Mouse (Mus musculus) hindbrain, embryonic 14.5 days (tissue): ENCODE measurements around the gene Ube2m. TPM values are rescaled to one million over a fixed set of nuclear protein-coding genes. Genes with fewer than 3 reads are reported as not detected.
A peak's percentile ranks its signal among the peaks of the same experiment; 100 is the strongest.

Source experiments
- ATAC-seq: fragments of 200-750 bp; cut with Nextera tagmentation; 2 replicates; pipeline ENCODE4 v1.8.0; 2017; ENCODE audit warnings: moderate number of reproducible peaks, mild to moderate bottlenecking, moderate TSS enrichment, moderate library complexity; ENCODE audit not compliant: low FRiP score
- DNase-seq: peaks from one replicate; pipeline ENCODE4 v3.0.0-alpha.2; 2015; ENCODE audit warnings: low spot score
- H3K27ac ChIP-seq: fragments of 300-500 bp; sonication (generic); 2 replicates; pipeline ENCODE4 v1.5.1; 2014; ENCODE audit warnings: mild to moderate bottlenecking, moderate library complexity
- H3K27me3 ChIP-seq: fragments of 300-500 bp; sonication (generic); 2 replicates; pipeline ENCODE4 v1.6.1; 2014; ENCODE audit warnings: mild to moderate bottlenecking, low read length, mixed read lengths; ENCODE audit not compliant: control insufficient read depth, insufficient read depth
- H3K36me3 ChIP-seq: fragments of 300-500 bp; sonication (generic); replicated peaks from 2 replicates; pipeline ENCODE4 v1.6.1; 2014; ENCODE audit not compliant: control insufficient read depth, insufficient read depth
- H3K4me1 ChIP-seq: fragments of 300-500 bp; sonication (generic); replicated peaks from 2 replicates; pipeline ENCODE4 v1.6.1; 2014; ENCODE audit warnings: antibody characterized with exemption, low read length, mixed read lengths; ENCODE audit not compliant: control insufficient read depth, insufficient read depth
- H3K4me2 ChIP-seq: fragments of 300-500 bp; sonication (generic); replicated peaks from 2 replicates; pipeline ENCODE4 v1.6.1; 2014; ENCODE audit warnings: mild to moderate bottlenecking, moderate library complexity
- H3K4me3 ChIP-seq: fragments of 300-500 bp; sonication (generic); replicated peaks from 2 replicates; pipeline ENCODE4 v1.5.1; 2014; ENCODE audit warnings: mild to moderate bottlenecking, low read length
- H3K9ac ChIP-seq: fragments of 300-500 bp; sonication (generic); 2 replicates; pipeline ENCODE4 v1.6.1; 2014
- H3K9me3 ChIP-seq: fragments of 300-500 bp; sonication (generic); 2 replicates; pipeline ENCODE4 v1.6.1; 2016; ENCODE audit warnings: low read length; ENCODE audit not compliant: control insufficient read depth
- WGBS: fragments of 180-500 bp; shearing (Covaris S2); extraction: QIAGEN DNeasy Blood & Tissue Kit; methylation state at CpG from one replicate; pipeline ENCODE4 v1.1.7; 2014; 5-methylcytosine and 5-hydroxymethylcytosine counted together
- polyA plus RNA-seq: library from polyadenylated mRNA; unstranded; fragments of >200 nt; fragmentation: Nextera tagmentation; extraction: Ambion mirVana; gene quantifications from 2 replicates; pipeline ENCODE4 v1.2.1, GENCODE M21; 2014

Ube2m gene
- polyA plus RNA-seq, 1 experiment from 2014 or later = 179 TPM

DNA sequence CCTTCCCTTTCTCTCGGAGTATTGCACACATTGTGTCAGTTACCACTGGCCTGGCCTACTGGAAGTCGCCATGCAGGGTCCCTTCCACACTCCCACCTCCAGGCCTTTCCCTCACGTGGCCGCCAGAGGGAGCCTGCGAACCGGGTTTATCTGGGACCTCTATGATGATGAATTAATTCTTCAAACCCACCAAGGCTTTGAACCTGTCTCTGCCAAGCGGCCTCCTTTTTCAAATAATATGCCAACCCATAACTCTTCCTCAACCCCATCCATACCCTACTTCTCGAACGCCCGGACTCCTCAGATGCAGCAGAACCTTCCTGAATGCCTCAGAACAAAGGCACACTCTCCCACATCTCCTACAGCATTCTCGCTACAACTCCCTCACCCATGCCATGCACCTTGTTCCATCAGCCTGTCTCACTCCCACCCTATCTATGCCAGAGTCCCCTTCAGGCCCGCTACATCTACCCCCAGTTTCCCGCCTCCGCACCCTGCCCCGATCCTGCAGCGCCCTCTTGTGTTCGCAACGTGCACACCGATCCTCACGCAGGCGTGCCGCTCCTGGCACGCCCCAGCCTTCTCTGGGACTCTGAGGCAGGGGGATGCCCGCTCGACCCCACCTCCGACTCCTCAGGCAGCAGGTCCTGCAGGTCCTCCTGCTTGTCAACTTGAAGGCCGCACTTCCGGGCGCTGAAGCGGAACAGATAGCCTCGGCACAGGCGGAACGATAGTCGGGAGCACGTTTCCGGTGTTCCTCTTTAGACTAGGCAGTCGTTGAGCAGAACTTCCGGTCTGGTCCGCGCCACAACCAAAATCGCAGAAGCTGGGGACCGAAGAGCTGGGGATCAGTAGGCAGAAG lies 28.7 kb downstream of the Ube2m start:
- H3K4me2 ChIP-seq = peak overlapping the region; percentile 60
- H3K9me3 ChIP-seq = no peaks in the 10 kb centered on the region
- peak; percentile 97 for DNase-seq
- H3K27ac ChIP-seq = peak overlapping the region; percentile 93
- H3K9ac ChIP-seq = peak overlapping the region; percentile 80
- H3K4me1 ChIP-seq = peaks cover 15% of the 10 kb centered on the region
- peaks cover 26% of the 10 kb centered on the region for H3K36me3 ChIP-seq
- under 1% methylated on average over 42 of the region's 42 CpGs for WGBS
- H3K27me3 ChIP-seq = no peaks in the 10 kb centered on the region
- ATAC-seq = peak; percentile 90
- peak overlapping the region; percentile 58 for H3K4me3 ChIP-seq

DNA sequence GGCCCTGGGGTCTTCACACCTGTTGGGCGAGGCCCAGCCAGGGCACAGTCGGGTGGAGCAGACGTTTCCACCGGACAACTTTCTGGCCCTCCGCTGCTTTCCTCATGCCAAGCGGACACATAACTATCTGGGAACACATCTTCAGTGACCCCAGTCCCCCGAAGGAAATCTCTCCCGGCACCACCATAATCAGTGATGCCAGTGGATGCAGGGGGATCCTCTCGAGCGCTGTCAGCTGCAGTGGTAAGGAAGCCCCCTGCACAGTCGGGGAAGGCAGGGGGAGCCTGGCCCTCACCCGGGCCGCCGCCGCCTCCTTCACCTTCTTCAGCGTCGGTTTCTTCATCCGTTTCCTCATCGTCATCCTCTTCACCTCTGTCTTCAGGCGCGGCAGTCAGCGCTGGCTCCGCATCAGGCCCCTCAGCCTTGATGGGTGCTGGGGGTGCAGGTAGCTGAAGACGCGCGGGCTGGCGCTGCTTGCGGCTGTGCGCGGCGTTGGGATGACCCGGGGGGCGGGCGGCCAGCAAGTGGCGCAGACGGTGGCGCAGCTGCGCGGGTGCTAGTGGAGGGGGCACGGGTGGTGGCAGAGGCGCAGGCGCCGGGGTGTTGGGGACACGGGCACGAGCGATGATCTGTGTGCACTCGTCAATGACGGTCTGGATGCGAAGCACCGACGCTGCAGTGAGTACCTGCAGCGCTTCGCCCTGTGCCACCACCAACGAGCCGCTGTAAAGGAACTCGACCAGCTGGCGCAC lies 30.6 kb downstream of the Ube2m start:
- peak overlapping the region; percentile 60 for H3K4me2 ChIP-seq
- H3K4me3 ChIP-seq = peak overlapping the region; percentile 14
- peak overlapping the region; percentile 80; the same call in 1 of the 2 replicates for H3K9ac ChIP-seq
- H3K27ac ChIP-seq = no peak overlapping the region
- 38% methylated on average over 57 of the region's 57 CpGs for WGBS
- no peaks in the 10 kb centered on the region for H3K9me3 ChIP-seq
- H3K27me3 ChIP-seq = no peaks in the 10 kb centered on the region
- peaks cover 38% of the 10 kb centered on the region for H3K36me3 ChIP-seq
- no peak for ATAC-seq
- no peak for DNase-seq
- H3K4me1 ChIP-seq = peaks cover 15% of the 10 kb centered on the region

DNA sequence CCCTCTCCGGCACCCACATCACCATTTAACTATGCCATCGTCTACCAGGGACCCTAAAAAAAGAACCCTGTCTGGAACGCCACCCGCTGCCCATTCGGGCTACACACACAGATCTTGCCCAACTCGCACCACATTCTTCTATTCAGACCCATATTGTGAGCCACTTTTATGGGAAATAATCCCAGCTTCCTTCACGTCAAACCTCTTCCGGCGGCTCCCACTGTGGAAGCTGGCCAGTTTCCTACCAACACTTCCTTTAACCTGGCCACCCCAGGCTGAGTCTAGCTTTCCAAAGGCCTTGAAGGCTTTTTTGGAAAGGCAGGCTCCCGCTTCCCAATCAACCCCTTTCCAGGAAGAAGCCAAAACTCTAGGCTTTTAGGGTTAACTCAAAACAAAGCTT lies 31.5 kb downstream of the Ube2m start:
- Histone ChIP-seq H3K36me3 (peaks cover 38% of the 10 kb centered on the region), H3K4me2 (no peak overlapping the region), H3K9me3 (no peaks in the 10 kb centered on the region), H3K9ac (no peak overlapping the region), H3K4me1 (peaks cover 15% of the 10 kb centered on the region), H3K4me3 (no peak overlapping the region), H3K27ac (no peak overlapping the region), H3K27me3 (no peaks in the 10 kb centered on the region)
- DNase-seq (no peak), ATAC-seq (no peak)
- WGBS = 85% methylated on average over 10 of the region's 10 CpGs

DNA sequence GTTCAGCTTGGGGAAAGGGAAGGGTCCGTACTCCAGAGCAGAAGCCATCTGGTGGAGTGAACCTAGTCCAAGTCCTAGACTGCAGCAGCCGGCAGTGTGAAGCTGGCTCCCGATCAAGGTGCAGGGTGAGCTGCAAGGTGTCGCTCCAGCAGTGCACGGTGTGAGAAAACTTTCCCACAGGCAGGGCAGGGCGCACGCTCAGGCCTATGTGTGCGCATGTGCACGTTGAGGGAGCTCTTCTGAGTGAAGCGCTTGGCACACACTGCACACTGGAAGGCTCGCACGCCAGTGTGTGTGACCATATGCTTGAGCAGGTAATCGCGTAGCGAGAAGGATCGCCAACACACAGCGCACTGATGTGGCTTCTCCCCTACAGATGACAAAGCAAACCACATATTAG lies 32.1 kb downstream of the Ube2m start:
- no peaks in the 10 kb centered on the region for H3K9me3 ChIP-seq
- no peaks in the 10 kb centered on the region for H3K27me3 ChIP-seq
- H3K36me3 ChIP-seq = peaks cover 38% of the 10 kb centered on the region
- ATAC-seq (no peak), DNase-seq (no peak)
- H3K4me2 ChIP-seq = no peak overlapping the region
- H3K27ac ChIP-seq = no peak overlapping the region
- H3K4me3 ChIP-seq = no peak overlapping the region
- H3K4me1 ChIP-seq = peaks cover 15% of the 10 kb centered on the region
- no peak overlapping the region for H3K9ac ChIP-seq
- WGBS = 91% methylated on average over 17 of the region's 17 CpGs

DNA sequence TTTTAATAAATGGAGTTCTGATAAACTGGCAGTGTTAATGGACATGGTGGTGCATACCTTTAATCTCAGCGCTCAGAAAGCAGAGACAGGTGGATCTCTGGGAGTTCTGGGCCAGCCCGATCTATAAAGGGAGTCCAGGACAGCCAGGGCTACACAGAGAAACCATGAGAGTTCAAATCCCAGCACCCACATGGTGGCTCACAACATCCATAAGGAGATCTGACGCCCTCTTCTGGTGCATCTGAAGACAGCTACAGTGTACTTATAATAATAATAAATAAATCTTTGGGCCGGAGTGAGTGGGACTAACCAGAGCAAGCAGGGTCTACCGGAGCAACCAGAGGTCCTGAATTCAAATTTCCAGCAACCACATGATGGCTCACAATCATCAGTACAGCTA lies 34.7 kb downstream of the Ube2m start:
- H3K9ac ChIP-seq = no peak overlapping the region
- DNase-seq = no peak
- no peaks in the 10 kb centered on the region for H3K9me3 ChIP-seq
- no peak overlapping the region for H3K4me3 ChIP-seq
- H3K27me3 ChIP-seq = no peaks in the 10 kb centered on the region
- H3K4me1 ChIP-seq = peaks cover 10% of the 10 kb centered on the region; the same call in 1 of the 2 replicates
- no peak for ATAC-seq
- no peak overlapping the region for H3K27ac ChIP-seq
- H3K36me3 ChIP-seq = peaks cover 38% of the 10 kb centered on the region
- WGBS = 80% methylated on average over 5 of the region's 5 CpGs
- H3K4me2 ChIP-seq = no peak overlapping the region

DNA sequence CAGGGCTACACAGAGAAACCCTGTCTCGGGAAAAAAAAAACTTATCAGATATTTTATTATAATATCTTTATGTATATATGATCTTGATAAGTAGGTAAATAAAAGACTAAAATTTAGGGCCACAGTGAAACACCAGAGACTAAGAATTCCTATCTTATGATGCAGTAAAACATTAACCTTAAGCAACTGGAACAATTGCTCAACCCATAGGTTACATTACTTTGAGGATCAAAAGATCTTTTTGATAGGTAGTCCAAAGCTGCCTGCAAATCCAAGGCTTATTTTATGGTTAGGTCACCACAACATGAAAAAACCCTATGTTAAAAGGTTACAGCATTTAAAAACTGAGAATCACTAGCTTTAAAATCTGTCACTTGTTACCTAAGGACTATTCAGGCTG lies 36.5 kb downstream of the Ube2m start:
- no peak overlapping the region for H3K9ac ChIP-seq
- 92% methylated on average over 1 of the region's 1 CpGs for WGBS
- no peaks in the 10 kb centered on the region for H3K4me1 ChIP-seq
- H3K9me3 ChIP-seq = no peaks in the 10 kb centered on the region
- DNase-seq = no peak
- H3K4me3 ChIP-seq = no peak overlapping the region
- peaks cover 32% of the 10 kb centered on the region for H3K36me3 ChIP-seq
- ATAC-seq = no peak
- no peaks in the 10 kb centered on the region for H3K27me3 ChIP-seq
- no peak overlapping the region for H3K4me2 ChIP-seq
- H3K27ac ChIP-seq = no peak overlapping the region

DNA sequence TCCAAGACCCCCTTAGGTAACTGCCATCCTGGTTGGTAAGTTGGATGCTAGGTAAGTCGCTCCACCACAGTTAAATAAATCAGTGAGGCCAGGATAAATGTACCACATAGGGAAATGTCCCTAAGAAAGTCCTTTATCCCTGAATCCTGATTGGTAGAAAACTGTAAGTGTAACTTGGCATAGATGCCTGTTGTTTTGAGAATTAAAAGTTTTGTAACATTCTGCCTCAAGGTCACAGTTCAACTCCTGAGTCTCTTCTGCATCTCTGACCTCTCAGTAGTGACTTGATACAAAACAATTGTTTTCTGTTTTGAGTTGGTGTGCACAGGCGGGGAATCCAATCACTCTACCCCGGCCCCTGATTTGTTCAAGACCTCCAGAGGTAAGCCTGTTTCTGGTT lies 39.2 kb downstream of the Ube2m start, which contains the start of gene Trim28:
TSS of gene Trim28 (plus strand) at position 264 of the 400 bp plus-strand sequence.
- whole genome bisulfite sequencing = 85% methylated on average over 3 of the region's 3 CpGs
- DNase-seq (no peak), ATAC-seq (no peak)
- no peak within 1 kb of the TSS for H3K4me2 ChIP-seq
- H3K27me3 ChIP-seq = no peaks in the 10 kb centered on the region
- H3K4me3 ChIP-seq = no peak within 1 kb of the TSS
- H3K36me3 ChIP-seq = peaks cover 7% of the 10 kb centered on the region
- no peaks in the 10 kb centered on the region for H3K9me3 ChIP-seq
- H3K9ac ChIP-seq = no peak within 1 kb of the TSS
- H3K4me1 ChIP-seq = no peaks in the 10 kb centered on the region
- H3K27ac ChIP-seq = no peak within 1 kb of the TSS

DNA sequence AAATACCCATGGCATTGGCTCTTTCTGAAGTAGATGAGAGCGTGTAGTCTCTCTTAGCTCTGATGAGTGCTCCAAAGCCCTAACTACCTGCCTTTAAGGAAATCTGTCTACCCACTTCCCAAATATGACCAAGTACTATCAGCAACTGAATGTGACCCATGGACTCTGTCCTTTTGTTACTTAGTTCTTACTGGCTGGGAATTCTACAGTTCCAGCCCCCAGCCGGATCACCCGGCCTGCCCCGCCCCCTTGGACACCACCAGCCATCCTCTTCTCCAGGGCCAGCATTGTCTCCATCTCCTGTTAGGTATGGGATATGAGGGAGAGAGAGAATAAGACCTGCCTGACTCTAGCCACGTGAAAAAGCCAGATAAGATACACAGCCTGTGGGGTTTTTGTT lies 40.0 kb downstream of the Ube2m start, which contains the start of gene Slc27a5:
TSS of gene Slc27a5 (minus strand) at position 140 of the 400 bp plus-strand sequence.
- no peak within 1 kb of the TSS for H3K4me3 ChIP-seq
- H3K9ac ChIP-seq = no peak within 1 kb of the TSS
- H3K36me3 ChIP-seq = no peaks in the 10 kb centered on the region
- H3K27me3 ChIP-seq = no peaks in the 10 kb centered on the region
- no peak for ATAC-seq
- H3K9me3 ChIP-seq = no peaks in the 10 kb centered on the region
- WGBS = 79% methylated on average over 5 of the region's 5 CpGs
- no peak for DNase-seq
- H3K27ac ChIP-seq = no peak within 1 kb of the TSS
- H3K4me2 ChIP-seq = no peak within 1 kb of the TSS
- H3K4me1 ChIP-seq = no peaks in the 10 kb centered on the region

DNA sequence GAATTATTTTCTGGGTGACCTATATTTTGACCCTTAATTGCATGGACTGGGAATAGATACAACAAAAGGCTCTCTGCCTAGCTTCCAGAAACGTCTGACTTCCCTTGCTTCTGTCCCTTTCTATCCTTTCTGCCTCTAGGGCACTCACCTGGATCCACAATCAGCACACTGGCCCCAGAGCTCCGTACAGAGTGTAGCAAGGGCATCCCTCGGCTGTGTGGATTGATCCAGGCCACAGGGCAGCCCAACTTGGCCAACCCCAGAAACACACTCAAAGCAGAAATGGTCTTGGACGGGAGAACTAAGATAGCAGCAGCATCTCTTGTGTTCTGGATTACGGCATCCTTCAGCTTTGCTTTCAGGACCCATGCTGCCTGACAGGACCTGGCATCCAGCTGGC lies 40.8 kb downstream of the Ube2m start:
- Histone ChIP-seq H3K4me3 (no peak overlapping the region), H3K36me3 (no peaks in the 10 kb centered on the region), H3K9ac (no peak overlapping the region), H3K9me3 (no peaks in the 10 kb centered on the region), H3K4me1 (no peaks in the 10 kb centered on the region), H3K27ac (no peak overlapping the region), H3K4me2 (no peak overlapping the region), H3K27me3 (no peaks in the 10 kb centered on the region)
- no peak for ATAC-seq
- 60% methylated on average over 5 of the region's 5 CpGs for WGBS
- DNase-seq = no peak
